Mouse (Mus musculus): ENCODE results near the gene Adamts3.

Gene Adamts3

DNA sequence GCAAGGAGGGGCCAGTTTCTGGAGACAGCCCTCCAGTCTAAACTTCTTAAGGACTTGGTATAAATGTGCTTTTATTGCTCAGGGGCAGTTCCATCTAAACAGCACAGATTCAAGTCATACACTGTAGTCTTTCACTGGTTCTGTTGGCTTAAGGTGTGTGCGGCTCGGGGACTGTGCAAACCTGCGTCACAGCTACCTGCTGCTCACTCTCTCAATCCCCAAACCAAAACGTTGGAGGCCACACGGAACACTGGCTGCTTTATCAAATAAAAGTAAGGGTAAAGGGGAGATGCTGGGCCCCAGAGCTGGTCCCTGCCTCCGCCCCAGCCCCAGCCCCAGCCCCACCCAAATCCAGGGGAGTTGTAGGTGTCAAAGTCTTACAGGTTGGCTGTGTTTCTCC is 66.5 kb downstream of the Adamts3 start:
- DNase-seq (ENCODE audit: extremely low spot score), result no peak

DNA sequence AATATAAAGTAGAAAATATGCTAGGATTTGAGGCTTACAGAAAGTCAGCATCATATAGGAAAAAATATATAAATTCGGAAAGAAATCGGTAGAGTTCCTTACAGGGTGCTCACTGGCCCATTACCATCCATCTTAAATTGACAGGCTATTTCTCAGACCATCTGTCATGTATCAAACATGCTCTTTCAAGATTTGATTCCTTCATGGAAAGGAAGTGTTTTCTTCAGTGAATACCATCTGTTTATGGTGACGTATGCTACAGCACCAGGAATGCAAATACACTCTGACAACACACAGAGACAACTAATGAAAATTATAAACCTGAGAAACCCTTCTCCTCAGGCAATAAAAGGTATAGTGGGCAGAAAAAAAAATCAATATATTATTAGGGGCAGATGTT is 68.6 kb downstream of the Adamts3 start:
- no peak for DNase-seq (ENCODE audit: extremely low spot score)

DNA sequence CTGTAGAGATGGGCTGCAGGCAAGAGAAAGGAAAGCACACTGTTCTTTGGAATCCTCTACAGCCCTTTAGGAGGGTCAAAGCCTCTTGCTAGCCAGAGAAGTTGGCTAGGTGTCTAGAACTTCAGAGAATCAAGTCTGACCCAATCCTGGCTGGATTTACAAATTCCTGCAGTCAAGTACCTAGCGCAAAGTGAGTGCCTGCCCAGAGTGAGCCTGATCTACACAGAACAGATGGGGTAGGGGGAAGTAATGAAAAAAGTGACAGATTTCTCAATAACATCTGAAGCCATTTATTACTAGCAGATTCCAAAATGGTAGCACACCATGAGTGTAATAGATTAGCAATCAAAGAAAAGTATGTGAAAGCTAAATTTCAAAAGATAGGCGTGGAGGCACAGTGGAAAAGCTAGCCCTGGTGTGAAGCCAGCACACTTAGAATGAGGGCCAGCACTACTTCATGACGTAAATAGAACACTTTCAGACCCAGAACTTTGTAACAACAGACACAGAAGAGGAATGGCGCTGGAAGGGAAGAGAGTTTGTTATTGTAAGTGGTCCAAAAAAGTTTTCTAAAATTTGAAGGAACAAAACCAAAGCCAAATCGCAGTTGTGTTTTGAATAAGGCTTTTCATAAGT is 82.8 kb downstream of the Adamts3 start:
- no peak for DNase-seq (ENCODE audit: extremely low spot score)

DNA sequence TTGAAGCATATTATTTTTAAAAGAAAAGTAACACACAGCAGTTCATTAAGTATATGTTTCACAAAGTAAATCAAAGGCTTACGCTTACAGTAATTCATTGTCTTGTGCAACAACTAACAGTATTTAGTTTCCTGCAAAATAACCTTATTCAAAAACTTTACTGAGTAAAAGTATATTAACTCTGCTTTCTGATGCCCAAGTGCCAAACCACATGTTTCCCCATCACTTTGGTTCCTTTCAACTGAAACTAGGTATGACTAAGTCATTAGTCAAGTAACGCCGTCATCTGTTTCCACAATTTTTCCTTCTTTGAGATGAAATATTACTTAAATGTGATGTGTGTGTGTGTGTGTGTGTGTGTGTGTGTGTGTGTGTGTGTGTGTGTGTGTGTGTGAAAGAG is 89.4 kb downstream of the Adamts3 start:
- DNase-seq (ENCODE audit: extremely low spot score), result no peak

DNA sequence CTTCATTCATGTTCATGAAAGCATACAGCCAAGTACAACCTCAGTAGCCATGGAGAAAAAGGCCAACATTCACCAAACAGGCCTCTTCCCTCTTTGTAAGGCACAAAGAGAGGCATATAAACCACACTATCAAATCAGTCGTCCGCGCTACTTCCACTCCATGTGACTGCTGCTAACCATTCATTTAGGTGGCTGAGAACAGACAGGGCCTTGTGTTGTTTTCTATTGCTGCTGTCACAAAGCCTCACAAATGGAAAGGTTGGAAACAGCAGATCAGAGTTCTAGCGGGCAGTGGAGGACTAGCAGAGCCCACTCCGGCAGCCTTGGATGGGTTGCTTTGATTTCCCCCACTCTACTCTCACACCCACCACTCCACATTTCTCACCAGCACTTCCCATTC is 98.5 kb downstream of the Adamts3 start:
- no peak for DNase-seq (ENCODE audit: extremely low spot score)

DNA sequence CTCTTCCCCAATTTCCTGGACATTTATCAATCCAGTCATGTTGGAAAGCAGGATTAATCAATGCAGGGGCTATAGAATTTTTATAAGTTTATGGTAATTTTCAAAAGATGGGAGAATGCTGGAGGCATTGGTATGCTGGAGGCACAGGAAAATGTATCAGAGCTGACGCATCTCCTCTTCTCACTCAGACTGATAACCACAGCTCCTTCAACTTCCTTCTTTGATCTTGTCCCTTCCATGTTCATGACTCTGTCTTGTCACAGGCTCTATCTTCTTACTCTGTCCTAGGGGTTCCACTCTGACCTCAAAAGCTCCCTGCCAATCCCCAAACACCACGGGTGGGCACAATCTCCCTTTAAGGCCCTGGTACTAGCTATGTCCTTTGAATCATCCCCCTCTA is 103.3 kb downstream of the Adamts3 start:
- no peak for DNase-seq (ENCODE audit: extremely low spot score)

DNA sequence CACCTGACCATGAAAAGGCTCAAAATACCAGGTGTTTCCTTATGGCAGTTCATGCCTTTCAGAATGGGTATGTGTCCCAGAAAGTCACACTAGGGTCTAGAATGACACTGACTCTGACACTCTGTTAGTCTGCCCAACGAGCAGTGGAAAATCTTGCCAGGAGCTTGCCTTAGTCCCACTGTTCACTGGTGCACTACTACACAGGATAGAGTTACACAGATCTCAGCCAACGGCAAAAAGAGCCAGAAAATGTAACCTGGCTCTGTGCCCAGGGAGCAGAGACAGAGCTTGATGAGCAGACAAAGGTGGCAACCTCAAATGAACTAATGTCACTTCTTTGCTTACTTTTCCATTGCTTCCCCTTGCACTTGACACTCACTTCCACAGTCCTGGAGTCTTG is 104.5 kb downstream of the Adamts3 start:
- no peak for DNase-seq (ENCODE audit: extremely low spot score)

DNA sequence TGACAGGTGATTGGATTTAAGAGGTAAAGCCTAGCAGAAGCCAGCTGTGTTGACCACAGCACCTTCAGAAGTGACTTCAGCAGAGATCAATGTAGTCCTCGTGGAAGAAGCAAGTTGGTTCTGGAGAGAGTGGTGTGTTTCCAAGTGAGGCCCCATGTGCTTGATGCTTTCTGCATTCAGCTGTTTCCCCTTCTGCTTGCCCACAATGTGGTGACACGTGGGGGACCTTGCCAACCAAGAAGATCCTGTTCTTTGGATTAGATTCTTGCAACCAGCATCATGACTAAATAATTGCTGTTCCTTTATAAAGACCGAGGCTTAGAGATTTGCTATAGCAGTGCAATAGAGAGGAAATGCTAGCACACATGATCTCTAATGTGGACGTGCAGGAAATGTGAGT is 105.7 kb downstream of the Adamts3 start:
- no peak for DNase-seq (ENCODE audit: extremely low spot score)

DNA sequence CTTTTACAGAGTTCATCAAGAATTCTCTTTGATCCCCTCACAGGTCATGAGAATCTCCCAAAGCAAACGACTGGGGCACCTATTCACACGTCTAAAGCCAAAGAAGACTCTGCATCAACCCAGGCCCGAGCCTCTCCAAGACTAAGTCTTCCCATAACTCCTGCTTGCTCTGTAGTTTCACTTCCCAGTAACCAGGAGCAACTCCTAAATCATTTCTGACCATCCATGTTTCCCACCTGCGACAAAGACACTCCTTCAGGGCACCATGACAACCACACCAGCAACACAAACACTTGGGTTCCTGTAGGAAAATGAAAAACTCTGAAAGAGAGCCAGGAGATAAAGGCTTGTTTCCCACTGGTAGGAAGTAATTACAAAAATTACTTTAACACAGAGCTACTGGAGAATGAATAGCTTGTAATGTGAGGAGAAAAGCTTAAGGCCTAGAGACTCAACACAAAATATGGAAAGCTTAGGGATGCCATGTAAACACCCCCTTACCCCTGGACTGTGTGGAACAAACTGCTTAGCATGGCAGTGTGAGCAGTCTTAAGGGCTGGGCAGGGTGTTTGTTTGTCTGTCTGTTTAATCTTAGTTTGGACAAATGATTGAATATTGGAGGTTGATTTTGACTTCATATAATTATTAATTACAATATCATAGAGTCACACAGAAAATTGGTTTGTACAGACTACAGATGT is 112.3 kb downstream of the Adamts3 start:
- no peak for DNase-seq (ENCODE audit: extremely low spot score)

DNA sequence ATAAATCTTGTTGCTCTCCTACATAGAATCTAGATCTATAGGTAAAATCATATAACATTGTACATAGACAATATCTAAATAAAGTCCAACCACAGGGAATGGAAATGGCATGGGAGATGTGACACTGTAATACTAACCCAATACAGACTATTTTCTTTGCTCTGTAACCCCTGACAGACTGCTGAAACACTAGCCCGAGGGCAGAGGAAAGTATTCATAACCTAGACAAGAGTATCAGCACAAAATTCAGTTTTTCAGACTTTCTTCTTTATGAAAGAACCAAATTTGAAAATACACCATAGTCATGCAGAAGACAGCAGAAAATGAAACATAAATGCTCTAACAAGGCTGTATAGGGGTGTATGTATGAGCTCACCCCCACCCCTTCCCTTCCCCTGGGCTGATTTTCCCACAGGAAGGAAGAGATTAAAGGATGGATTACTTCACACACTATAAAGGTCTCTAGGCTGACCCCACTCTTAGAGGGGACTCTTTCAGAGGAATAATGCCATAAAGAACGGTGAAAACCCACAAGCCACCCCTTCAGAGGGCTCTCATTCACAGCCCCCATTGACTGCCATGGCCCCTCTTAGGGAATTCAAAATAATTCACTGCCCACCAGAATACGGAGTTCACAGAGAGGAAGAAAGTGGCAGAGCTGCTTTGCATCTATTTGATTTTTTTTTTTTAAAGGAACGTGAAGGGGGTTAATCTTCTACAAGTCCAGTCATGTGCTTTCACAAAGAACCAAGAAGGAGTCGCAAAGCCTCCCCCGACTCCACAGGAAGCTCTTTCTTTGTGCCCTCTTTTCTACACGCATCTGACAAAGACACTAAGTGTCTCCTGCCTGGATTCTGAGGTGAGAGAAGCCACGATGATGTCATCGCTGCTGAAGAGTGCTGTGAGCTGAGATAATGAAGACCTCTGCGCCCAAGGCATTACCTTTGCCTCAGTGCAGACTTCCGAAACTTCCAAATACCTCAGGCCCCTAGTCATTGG is 119.6 kb downstream of the Adamts3 start:
- DNase-seq (ENCODE audit: extremely low spot score), result peak; percentile 41

DNA sequence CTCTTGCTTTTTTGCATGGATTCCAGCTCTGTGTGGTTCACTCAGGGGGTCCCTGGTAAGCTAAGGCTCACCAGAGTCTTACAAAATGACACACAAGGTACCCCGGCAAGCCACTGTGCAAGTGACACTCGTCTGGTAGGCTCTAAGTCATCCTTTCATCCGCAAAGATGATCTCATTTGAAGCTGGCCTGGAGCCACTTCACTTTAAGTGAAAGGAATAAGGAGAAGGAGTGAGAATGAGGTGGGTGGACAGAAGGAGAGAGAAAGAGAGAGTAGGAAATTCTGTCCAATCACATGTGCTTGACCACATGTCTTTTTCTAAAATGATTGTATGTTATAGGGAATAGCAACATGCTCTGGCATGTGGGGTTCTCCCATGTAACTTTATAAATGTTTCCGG is 122.8 kb downstream of the Adamts3 start:
- no peak for DNase-seq (ENCODE audit: extremely low spot score)

DNA sequence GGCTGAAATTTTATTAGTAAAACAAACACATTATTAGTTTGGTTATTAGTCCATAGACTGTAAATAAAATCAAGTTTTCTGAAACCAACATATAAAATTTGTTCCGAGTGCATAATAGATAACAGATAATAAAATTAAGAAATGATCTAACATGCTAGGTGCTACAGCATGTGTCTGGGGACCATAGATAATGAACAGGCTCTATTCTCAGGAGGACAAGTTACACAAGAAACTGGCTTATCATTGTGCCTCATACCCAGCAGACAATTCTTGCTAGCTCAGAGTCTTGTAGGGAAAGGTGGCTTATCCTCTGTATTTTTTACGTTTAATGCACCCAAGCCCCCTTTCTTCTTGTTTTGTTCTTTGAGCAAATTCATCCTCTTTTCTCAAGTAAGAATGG is 131.3 kb downstream of the Adamts3 start:
- DNase-seq (ENCODE audit: extremely low spot score), result no peak

DNA sequence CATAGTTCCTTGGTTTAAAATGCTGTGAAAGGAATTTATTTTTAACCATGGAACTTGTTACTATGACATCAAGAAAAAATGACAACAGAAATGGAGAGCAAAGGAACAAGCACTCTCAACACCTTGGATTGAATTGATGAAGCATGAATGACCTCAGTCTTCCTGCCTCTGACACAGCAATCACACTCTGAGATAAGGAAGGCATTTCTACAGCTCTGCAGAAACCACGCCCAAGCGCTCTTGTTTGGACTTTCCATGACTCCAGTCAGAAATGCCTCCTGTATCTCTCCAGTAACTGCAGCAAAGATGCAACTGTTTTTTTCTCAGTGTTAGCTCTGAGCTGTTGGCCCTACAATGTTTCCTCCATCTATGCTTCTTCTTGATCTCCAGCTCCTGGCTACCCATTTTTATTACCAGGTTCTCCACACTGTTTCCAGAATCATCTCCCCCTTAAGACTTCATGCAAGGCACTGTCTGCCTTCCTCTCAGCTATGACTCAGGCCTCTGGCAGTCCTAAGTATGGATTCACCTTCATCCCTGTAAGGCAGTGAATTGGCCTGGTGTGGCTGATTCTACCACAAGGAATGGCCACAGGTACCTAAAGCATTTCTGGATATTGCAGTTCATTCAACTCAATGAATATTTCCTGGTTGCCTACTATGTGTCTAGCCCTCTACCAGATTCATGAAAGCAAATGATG is 134.8 kb downstream of the Adamts3 start:
- no peak for DNase-seq (ENCODE audit: extremely low spot score)

DNA sequence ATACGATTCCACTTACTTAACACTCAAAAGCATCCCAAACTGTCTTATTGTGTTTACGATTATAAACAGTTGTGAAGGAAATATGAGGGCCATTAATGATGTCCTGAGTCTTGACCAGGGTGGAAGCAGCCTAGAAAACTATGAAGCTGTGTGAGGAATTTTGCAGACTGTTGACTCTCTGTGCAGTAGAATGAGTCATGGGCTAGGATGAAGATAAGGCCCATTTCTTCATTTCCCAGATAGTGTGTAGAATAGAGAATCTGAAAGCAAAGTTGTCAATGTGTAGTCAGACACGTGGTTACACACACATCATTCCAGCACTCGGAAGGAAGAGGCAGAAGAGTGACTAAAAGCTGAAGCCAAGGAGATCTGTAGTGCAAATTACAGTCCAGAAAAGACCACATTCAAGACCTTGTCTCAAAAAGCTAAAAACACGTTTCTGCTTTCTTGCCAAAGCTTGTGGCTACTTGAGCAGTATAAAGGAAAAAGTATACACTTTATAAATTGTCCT is 135.9 kb downstream of the Adamts3 start:
- no peak for DNase-seq (ENCODE audit: extremely low spot score)

DNA sequence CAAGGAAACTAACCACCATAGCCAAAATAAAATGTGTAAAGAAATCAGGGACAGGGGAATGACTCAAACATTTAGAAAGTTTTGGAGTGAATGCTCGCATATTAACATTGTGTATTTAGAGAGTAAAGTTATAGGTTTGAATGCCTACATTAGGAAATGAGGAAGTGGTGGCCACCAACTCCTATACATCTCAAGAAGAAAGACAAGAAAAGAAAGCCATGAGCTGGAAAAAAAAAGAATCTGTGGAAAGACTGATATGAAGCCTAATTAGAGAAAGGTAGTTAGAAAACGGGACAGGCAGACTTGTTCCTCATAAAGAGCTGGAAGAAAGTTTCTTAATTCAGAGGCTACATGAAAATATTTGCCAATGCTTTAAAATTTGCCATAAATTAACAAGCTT is 138.0 kb downstream of the Adamts3 start:
- no peak for DNase-seq (ENCODE audit: extremely low spot score)

DNA sequence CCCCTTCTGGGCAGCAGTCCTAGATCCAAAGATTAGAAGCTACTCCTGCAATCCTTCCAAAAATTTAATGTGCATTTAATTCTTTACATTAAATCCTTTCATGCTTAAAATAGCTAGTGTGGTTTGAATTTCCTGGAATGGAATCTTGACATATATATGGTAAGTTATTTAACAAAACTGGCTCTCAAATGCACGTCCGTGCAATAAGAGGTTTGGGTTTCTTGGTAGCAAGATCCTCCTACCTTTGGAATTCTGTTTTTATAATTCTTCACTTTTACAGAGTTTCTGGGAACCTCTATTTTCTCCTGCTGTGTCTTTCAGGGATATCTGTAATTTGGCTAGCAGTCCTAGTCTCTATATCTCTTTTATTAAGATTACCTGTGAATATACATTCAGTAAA is 148.4 kb downstream of the Adamts3 start:
- DNase-seq (ENCODE audit: extremely low spot score), result no peak

DNA sequence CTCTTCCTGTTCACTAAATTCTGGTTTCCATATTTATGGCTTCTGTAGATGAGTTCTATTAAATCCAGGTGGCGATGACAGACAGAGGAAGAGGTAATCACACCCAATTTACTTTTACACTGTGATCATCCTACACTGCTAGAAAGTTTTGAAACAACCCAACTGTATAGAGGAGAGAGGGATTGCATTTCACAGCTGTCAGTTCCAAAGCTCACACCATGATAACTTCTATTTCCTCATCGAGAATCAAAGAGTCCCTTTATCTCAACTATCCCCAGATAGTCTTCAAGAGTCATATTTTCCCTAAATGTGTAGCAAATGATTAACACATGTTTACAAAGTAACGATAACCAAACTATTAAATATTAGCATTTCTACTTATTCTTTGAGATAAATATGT is 152.7 kb downstream of the Adamts3 start:
- no peak for DNase-seq (ENCODE audit: extremely low spot score)

DNA sequence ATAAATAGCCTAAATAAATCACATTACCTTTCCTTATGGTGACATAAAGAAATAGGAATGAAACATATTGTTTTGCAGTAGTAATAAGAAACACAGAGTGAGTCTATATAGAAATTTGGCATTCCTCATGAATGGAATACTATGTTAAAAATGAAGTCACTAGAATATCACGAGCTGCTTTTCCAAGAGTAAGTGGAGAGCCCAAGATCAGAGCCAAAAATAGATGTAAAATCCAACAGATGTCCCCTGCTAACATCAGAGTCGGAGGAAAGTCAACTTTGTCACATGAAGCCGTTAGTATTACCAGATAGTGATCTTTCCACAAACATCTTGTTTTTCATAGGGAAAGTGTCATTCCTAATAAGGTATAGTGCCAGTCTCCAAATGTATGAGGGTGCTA is 155.0 kb downstream of the Adamts3 start:
- DNase-seq (ENCODE audit: extremely low spot score), result no peak

DNA sequence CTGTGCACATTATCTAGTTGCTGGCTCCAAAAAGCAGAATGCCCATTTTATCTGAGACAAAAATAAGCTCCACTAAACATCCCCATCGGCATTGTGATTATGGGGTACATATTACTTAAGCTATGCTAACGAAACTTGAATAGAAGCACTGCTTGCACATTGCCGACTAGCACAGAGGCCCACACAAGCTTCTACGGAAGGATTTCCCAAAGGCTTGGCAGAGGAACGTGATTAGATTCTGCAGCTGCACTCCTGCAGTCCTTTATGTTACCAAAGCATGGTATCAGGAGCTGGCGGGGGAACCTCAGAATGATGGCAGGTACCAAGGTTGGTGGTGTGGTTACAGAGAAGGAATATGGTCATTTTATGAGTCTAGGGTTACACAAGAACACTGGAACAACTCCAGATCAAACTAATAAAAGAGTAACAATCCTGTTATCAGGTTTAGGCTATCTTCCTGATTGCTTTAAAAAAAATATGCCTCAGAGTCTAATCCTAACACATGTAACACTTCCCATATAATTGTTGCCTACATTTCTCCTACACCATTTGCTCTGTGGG is 155.6 kb downstream of the Adamts3 start:
- DNase-seq (ENCODE audit: extremely low spot score), result no peak

DNA sequence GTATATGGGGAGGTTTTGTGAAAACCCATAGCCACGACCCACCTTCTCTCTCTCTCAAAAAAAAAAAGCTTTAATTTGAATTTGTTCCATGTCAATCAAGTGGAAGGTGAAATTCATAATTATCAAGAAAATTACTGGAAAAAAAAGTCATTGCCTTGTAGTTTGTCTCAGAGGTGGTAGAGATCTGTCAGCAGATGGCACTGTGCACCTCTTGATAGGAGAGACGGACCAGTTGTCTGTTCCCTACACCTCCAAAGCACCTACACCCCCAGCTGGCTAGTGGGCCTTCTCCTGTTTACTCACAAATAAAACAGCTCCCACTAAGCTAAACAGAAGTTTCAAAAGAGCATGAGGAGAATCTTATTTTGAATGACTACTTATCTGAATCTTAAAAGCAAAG is 168.6 kb downstream of the Adamts3 start:
- DNase-seq (ENCODE audit: extremely low spot score), result no peak

DNA sequence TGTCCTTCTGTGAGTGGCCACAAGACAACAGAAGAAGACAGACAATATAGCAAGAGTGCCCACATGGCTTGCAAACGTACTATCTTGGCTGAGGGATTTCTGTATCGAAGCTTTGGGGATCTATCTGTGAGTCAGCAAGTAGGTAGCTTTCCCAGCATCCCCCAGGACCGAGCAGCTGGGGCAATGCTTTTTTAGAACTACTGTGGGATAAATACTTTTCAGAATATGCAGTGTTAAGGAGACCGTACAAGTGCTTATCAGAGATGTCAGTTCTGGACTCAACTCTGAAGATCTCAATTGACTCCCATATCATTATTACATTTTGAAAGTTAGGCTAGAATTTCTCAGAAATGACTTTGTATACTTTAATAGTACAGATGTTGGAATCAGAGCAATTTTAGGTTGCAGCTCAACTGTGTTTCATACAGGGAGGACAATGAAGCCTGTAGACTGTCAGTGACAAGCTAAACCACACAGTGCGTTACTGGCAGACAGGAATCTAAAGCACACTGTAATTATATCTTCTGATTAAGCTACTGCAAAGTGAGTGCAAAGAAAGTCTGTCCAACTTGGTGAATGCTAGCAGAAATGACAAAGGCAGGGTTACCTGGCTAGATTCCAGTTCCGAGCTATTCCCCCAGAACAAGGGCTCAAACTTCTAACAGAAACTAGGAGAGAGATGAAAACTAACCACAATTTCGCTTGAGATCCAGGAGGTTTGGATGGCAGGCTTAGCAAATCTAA is 171.8 kb downstream of the Adamts3 start:
- no peak for DNase-seq (ENCODE audit: extremely low spot score)

Measured in embryo, embryonic 9.5 days (tissue).